Mouse (Mus musculus): ENCODE data around the gene Map3k12. TPM values are rescaled to one million over a fixed set of nuclear protein-coding genes. Genes with fewer than 3 reads are reported as not detected.

Gene Map3k12
- polyA plus RNA-seq (2015; fragmentation: Illumina TruSeq; extraction: RNeasy Lipid Tissue Mini Kit (QIAGEN cat#74804); ENCODE audit: insufficient read depth, low replicate concordance) = 3.3 TPM

DNA sequence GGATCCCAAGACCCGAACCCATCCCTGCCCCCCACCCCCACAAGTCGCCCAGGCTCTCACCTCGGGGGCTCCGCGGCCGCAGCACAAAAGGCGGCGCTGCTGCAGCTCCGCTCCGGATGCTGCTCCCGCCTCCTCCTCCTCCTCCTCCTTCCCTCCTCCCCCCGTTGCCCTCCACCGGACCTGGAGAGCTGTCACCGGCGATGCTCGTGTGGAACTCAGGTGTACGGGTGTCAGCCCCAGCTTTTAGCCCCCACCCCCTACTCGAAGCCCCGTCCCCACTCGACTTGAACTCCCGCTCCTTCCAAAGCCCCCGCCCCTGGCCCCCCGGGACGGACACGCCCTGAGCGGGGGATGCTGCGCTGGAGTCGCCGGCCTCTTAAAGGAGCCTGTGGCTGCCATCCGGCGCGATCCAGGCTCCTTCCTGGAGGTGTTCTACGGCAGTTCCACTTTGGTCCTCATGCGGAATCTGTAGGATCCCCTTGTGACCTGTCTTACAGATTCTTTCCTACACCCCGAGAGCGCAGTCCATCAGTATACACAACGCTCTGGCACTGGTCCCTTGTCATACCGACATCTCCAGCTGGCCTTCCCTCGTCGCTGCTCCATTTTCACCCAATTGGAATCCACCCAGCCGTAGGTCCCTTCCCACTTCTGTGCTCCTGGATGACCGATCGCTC lies at the start of gene Map3k12:
Gene Map3k12 (minus strand): TSS at position 337 of the 677 bp plus-strand sequence.

DNA sequence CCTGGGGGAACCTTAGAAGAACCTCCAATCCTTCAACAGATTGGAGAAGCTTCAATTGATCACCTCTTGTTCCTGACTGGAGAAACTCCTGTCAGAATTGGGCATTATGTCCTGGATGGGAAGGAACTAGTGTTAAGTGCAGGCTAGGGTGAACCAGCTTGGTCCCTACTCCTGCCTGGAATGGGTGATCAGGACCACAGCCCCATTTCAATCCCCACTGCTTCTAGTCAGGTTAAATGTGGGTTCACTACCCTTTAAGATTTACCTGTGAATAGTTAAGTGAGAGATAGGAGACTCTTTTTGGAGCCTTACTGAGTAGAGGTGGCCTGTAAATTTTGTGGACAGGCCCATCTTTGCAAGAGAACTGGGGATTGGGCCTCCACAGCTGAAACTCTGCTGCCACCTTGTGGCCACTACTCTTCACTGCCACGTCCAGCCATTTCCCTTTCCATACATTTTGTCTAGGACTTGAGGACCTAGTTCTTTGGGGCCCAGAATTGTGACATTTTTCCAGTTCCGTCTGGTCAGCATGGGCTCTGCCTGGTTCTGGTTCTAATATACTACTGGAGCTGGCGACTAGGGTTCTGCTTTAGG lies 8.1 kb upstream of the Map3k12 start, which contains the start of gene Npff:
Gene Npff (minus strand): TSS at position 51 of the 594 bp plus-strand sequence.

DNA sequence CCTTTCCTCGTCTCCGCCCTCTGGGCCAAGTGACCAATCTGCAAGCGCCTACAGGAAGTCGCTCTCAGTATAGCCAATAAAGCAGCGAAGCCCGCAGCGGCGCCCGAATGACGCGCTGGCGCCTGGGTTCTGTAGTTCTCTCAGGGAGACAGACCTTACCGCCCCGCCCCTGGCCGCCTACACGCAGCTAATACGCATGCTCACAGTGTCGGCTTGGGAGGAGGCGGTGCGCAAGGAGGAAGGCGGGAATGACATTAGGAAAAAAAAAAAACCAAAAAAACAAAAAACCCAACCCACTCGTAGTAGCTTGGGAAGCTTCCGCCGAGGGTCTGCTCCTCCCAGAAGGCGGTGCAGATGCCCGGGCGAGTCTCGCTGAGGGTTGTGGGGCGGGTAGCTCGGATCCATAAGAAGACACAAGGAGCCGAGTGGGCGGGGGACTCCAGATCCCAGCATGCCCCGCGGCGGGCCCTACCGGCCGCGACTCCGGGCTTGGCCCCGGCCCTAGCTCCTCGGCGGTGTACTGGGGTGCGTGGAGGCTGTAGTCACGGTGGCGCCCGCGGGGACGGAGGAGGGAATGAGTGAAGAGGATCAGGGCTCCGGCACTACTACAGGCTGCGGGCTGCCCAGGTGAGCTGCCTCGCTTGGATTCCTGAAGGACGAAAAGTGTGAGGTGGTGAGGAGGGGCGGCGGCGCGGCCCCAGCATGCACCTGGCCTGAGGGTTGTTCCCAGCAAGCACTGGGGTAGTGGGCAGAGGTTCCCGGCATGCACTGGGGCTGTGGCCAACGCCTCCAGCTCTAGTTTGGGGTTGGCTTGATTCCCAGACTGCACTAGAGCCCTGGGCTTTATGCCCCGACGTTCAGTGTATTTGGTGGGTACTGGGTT lies 1.4 kb upstream of the Map3k12 start, which contains the start of gene Tarbp2:
Gene Tarbp2 (plus strand): TSS at position 217 of the 883 bp plus-strand sequence.

DNA sequence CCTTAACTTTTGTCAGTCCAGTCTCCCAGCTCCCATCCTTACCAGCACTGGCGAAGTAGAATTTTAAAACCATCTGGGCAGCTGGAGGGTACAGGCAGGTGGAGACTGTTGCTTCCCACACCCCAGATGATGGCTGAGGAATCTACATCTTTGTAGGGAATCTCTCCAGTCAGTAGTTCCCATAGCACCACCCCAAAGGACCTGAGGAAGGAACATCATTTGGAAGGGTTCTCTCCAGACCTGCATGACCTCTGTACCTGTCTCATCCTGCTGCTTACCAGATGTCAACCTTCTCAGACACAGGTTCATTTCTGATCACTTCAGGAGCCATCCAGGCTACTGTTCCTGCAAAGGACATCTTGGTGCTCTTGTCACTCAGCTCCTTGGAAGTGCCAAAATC lies 13.4 kb downstream of the Map3k12 start, which contains the start of gene Gm10337:
Gene Gm10337 (plus strand): TSS at position 276 of the 400 bp plus-strand sequence.

DNA sequence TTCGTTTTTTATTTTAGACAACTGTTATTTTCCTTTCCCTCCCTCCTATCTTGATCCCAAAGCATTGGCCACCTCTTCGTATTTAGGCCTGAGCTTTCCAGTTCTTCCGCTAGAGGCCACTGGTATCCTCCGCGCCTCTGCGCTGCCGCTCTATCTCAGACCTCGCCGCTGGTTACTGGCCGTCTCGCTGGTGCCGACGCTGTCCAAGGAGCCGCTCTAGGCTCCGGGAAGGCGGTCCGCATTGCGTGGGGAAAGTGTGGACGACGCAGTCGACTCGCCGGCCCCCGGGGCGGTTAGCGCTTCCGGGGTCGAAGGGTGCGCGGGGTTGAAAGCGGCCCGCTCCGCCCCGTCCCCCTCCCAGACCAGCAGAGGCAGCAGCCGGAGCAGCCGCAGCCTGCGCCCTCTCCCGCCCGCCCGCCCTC lies 46.7 kb downstream of the Map3k12 start, which contains the start of gene Pcbp2:
Gene Pcbp2 (plus strand): TSS at position 357 of the 422 bp plus-strand sequence.

DNA sequence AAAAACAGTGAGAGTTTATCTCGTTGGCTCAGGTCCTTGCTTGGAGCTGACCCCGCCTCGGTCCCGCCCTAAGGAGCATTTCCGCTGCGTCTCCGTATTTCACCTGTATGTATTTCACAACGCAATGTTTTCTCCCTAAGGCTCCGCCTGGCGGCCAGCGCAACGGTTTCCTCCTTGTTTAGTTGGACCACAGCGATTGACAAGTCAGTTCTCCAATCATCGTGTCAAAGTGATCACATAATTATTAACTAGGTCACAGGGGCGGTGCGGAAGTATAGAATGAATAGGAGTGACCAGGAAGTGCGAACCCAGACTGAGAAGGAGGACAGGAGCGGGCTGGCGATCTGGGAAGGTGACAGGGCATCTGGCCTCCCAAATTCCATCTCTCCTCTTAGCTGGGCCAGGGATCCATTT lies 58.0 kb downstream of the Map3k12 start, which contains the start of gene Prr13:
Gene Prr13 (plus strand): TSS at position 125 of the 414 bp plus-strand sequence.

Other genes with a start within 250 kb of the Map3k12 start
- not detected for gene Gm9918, start 246.5 kb downstream of the Map3k12 start, polyA plus RNA-seq (2015; fragmentation: Illumina TruSeq; extraction: RNeasy Lipid Tissue Mini Kit (QIAGEN cat#74804); ENCODE audit: insufficient read depth, low replicate concordance)
- gene Mfsd5, start 237.6 kb downstream of the Map3k12 start, polyA plus RNA-seq (2015; fragmentation: Illumina TruSeq; extraction: RNeasy Lipid Tissue Mini Kit (QIAGEN cat#74804); ENCODE audit: insufficient read depth, low replicate concordance) = 13.9 TPM
- gene Espl1, start 220.8 kb downstream of the Map3k12 start, polyA plus RNA-seq (2015; fragmentation: Illumina TruSeq; extraction: RNeasy Lipid Tissue Mini Kit (QIAGEN cat#74804); ENCODE audit: insufficient read depth, low replicate concordance) = 11.6 TPM
- 442 TPM for gene Pfdn5, start 190.9 kb downstream of the Map3k12 start, polyA plus RNA-seq (2015; fragmentation: Illumina TruSeq; extraction: RNeasy Lipid Tissue Mini Kit (QIAGEN cat#74804); ENCODE audit: insufficient read depth, low replicate concordance)
- 59.6 TPM for gene Myg1, start 185.4 kb downstream of the Map3k12 start, polyA plus RNA-seq (2015; fragmentation: Illumina TruSeq; extraction: RNeasy Lipid Tissue Mini Kit (QIAGEN cat#74804); ENCODE audit: insufficient read depth, low replicate concordance)
- gene Aaas, start 166.3 kb downstream of the Map3k12 start, polyA plus RNA-seq (2015; fragmentation: Illumina TruSeq; extraction: RNeasy Lipid Tissue Mini Kit (QIAGEN cat#74804); ENCODE audit: insufficient read depth, low replicate concordance) = 37.3 TPM
- gene Sp7, start 149.9 kb downstream of the Map3k12 start, polyA plus RNA-seq (2015; fragmentation: Illumina TruSeq; extraction: RNeasy Lipid Tissue Mini Kit (QIAGEN cat#74804); ENCODE audit: insufficient read depth, low replicate concordance) = not detected
- gene Sp1, start 110.9 kb downstream of the Map3k12 start, polyA plus RNA-seq (2015; fragmentation: Illumina TruSeq; extraction: RNeasy Lipid Tissue Mini Kit (QIAGEN cat#74804); ENCODE audit: insufficient read depth, low replicate concordance) = 84.1 TPM
- gene Amhr2, start 71.7 kb downstream of the Map3k12 start, polyA plus RNA-seq (2015; fragmentation: Illumina TruSeq; extraction: RNeasy Lipid Tissue Mini Kit (QIAGEN cat#74804); ENCODE audit: insufficient read depth, low replicate concordance) = 0.15 TPM
- 125 TPM for gene Prr13, start 58.0 kb downstream of the Map3k12 start, polyA plus RNA-seq (2015; fragmentation: Illumina TruSeq; extraction: RNeasy Lipid Tissue Mini Kit (QIAGEN cat#74804); ENCODE audit: insufficient read depth, low replicate concordance)
- 833 TPM for gene Pcbp2, start 46.5 kb downstream of the Map3k12 start, polyA plus RNA-seq (2015; fragmentation: Illumina TruSeq; extraction: RNeasy Lipid Tissue Mini Kit (QIAGEN cat#74804); ENCODE audit: insufficient read depth, low replicate concordance)
- not detected for gene Gm10337, start 13.3 kb downstream of the Map3k12 start, polyA plus RNA-seq (2015; fragmentation: Illumina TruSeq; extraction: RNeasy Lipid Tissue Mini Kit (QIAGEN cat#74804); ENCODE audit: insufficient read depth, low replicate concordance)
- 23.3 TPM for gene Tarbp2, start 1.1 kb upstream of the Map3k12 start, polyA plus RNA-seq (2015; fragmentation: Illumina TruSeq; extraction: RNeasy Lipid Tissue Mini Kit (QIAGEN cat#74804); ENCODE audit: insufficient read depth, low replicate concordance)
- 7.5 TPM for gene Npff, start 7.9 kb upstream of the Map3k12 start, polyA plus RNA-seq (2015; fragmentation: Illumina TruSeq; extraction: RNeasy Lipid Tissue Mini Kit (QIAGEN cat#74804); ENCODE audit: insufficient read depth, low replicate concordance)
- gene Gm28047, start 108.0 kb upstream of the Map3k12 start, polyA plus RNA-seq (2015; fragmentation: Illumina TruSeq; extraction: RNeasy Lipid Tissue Mini Kit (QIAGEN cat#74804); ENCODE audit: insufficient read depth, low replicate concordance) = not detected
- 114 TPM for gene Atf7, start 108.4 kb upstream of the Map3k12 start, polyA plus RNA-seq (2015; fragmentation: Illumina TruSeq; extraction: RNeasy Lipid Tissue Mini Kit (QIAGEN cat#74804); ENCODE audit: insufficient read depth, low replicate concordance)
- gene Atp5g2, start 155.3 kb upstream of the Map3k12 start, polyA plus RNA-seq (2015; fragmentation: Illumina TruSeq; extraction: RNeasy Lipid Tissue Mini Kit (QIAGEN cat#74804); ENCODE audit: insufficient read depth, low replicate concordance) = 65.2 TPM
- gene Calcoco1, start 205.1 kb upstream of the Map3k12 start, polyA plus RNA-seq (2015; fragmentation: Illumina TruSeq; extraction: RNeasy Lipid Tissue Mini Kit (QIAGEN cat#74804); ENCODE audit: insufficient read depth, low replicate concordance) = 32.9 TPM

Data from spleen, adult 10 weeks (tissue).